Mouse (Mus musculus) liver, adult 2 months (tissue): Measurements from ENCODE around the gene Gm20388.

ENCODE experiments used
- CTCF ChIP-seq: fragments of 200-500 bp; IDR thresholded peaks from 2 replicates; pipeline ENCODE4 v1.5.1; 2011; ENCODE audit warnings: low read depth, low read length, control low read depth
- POLR2A ChIP-seq: fragments of 200-500 bp; IDR thresholded peaks from 2 replicates; pipeline ENCODE4 v1.6.1; 2011; ENCODE audit warnings: low read length, control low read depth; ENCODE audit not compliant: insufficient read depth; ENCODE audit errors: extremely low read depth

- TF ChIP-seq CTCF (no peak), POLR2A (no peak)
Observed at GRCm38 (mm10) chr8:120333681-120334080, 423.0 kb downstream of the Gm20388 start.
